Mouse (Mus musculus): Measurements from ENCODE around the gene Maff. TPM values are rescaled to one million over a fixed set of nuclear protein-coding genes. Genes with fewer than 3 reads are reported as not detected.
A peak's percentile ranks its signal among the peaks of the same experiment; 100 is the strongest.

The Maff gene
- polyA plus RNA-seq (2014; fragmentation: Nextera tagmentation; extraction: Ambion mirVana): 2.2 and 2.6 TPM in 2 replicates

DNA sequence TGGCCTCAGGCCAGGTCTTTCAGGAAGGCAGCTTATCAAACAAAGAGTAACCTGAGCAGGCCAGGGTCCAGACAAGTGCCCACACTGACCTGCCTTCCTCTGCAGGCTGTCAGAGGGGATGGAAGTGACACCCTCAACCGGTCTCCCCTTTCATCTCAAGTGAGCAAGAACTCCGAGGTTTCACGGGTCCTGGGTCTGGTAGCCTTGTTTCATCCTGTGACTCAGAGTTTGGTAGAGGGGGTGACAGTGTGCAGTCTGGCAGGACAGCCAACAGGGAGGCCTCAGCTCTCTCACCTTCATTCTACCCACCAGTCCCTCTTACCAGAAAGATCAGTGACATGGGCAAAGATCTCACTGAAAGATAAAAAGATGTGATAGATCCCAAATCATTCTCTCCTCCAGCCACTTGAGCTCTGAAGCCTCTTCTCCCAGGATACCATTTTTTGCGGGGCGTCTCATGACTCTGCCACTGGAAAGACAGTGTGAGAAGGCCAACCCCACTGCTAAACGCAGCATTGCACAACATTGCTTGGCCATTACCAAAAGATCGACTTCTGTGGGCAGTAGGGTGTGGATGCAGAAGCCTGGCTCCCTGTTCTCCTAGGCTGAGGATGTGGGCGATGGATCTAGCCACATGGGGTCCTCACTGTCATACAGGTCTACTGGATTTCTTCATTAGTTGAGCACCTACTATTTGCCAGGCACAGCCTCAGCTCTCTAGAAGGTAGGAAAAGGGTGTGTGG lies at the start of gene Maff:
Gene Maff, plus strand, starts transcription at position 571 of the 743 bp plus-strand sequence.
- Histone ChIP-seq H3K4me1 (ENCODE audit: control insufficient read depth, insufficient read depth, low read length) (0 out of 2 replicates have a peak, but pooled peaks cover 3% of the 10 kb centered on the region), H3K4me2 (ENCODE audit: low read depth, severe bottlenecking) (peak within 1 kb of the TSS; percentile 96), H3K4me3 (ENCODE audit: low read depth, low read length) (peak within 1 kb of the TSS; percentile 83), H3K27ac (replicated peaks; ENCODE audit: low read depth, low read length) (peak within 1 kb of the TSS; percentile 82), H3K27me3 (ENCODE audit: control insufficient read depth, insufficient read depth, low read length) (no peaks in the 10 kb centered on the region), H3K9me3 (ENCODE audit: control insufficient read depth, low read length) (no peaks in the 10 kb centered on the region), H3K36me3 (ENCODE audit: control insufficient read depth, insufficient read depth, low read length) (no peaks in the 10 kb centered on the region), H3K9ac (ENCODE audit: low read length) (peak within 1 kb of the TSS; percentile 72)
- no peak for ATAC-seq (ENCODE audit: insufficient number of reproducible peaks, low FRiP score, low TSS enrichment, low read depth)
- 48% methylated on average over 8 of the region's 8 CpGs for WGBS
- DNase-seq (ENCODE audit: low spot score): no peak

DNA sequence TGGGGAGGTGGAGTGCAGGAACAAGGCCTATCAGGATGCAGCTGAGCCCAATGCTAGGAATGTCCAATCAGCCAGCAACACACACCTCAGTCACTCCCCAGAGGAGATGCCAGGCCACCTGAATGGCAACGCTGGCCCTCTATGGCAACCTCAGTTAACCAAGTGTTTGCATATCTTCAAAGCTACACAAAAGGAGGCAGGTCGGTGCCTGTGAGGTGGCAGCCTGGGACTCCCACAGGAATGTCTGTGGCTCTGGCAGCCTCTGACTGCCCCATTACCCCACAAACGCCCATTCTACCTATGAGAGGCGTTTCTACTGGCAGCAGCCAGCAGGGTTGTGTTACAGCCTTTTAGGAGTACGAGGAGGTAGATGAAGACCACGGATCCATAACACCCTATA lies 47.9 kb upstream of the Maff start:
- DNase-seq (ENCODE audit: low spot score): no peak
- Histone ChIP-seq H3K27ac (replicated peaks; ENCODE audit: low read depth, low read length) (no peak overlapping the region), H3K36me3 (ENCODE audit: control insufficient read depth, insufficient read depth, low read length) (no peaks in the 10 kb centered on the region), H3K4me1 (ENCODE audit: control insufficient read depth, insufficient read depth, low read length) (no peaks in the 10 kb centered on the region), H3K9me3 (ENCODE audit: control insufficient read depth, low read length) (no peaks in the 10 kb centered on the region), H3K27me3 (ENCODE audit: control insufficient read depth, insufficient read depth, low read length) (no peaks in the 10 kb centered on the region), H3K4me3 (ENCODE audit: low read depth, low read length) (no peak overlapping the region), H3K9ac (ENCODE audit: low read length) (no peak overlapping the region), H3K4me2 (ENCODE audit: low read depth, severe bottlenecking) (no peak overlapping the region)
- 85% methylated on average over 6 of the region's 6 CpGs for WGBS
- no peak for ATAC-seq (ENCODE audit: insufficient number of reproducible peaks, low FRiP score, low TSS enrichment, low read depth)

DNA sequence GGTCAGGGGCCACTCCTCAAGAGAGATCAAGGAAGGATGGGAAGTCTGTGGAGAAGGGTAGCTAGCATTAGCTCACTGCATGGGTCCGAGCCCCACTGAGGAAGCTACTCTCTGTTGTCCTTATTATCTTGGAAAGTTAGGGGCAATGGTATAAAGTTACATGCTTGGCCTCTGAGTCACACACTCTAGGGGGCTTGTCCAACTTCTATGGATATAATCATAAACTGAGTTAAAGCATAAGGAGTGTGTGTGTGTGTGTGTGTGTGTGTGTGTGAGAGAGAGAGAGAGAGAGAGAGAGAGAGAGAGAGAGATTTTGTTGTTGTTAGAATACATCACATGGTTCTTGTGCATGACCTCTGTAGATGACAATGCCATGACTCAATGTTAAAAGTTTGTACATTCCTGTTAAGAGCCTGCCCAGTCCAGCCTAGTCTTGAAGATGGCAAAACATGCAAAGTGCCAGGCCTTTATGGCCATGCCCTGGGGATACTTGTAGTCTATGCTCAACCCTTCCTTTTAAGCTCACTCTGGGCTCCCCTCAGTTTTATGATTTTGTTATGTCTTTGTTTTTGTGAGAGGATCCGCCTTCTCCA lies 46.8 kb upstream of the Maff start:
- Histone ChIP-seq H3K4me1 (ENCODE audit: control insufficient read depth, insufficient read depth, low read length) (no peaks in the 10 kb centered on the region), H3K27ac (replicated peaks; ENCODE audit: low read depth, low read length) (no peak overlapping the region), H3K9ac (ENCODE audit: low read length) (no peak overlapping the region), H3K4me3 (ENCODE audit: low read depth, low read length) (no peak overlapping the region), H3K9me3 (ENCODE audit: control insufficient read depth, low read length) (no peaks in the 10 kb centered on the region), H3K27me3 (ENCODE audit: control insufficient read depth, insufficient read depth, low read length) (no peaks in the 10 kb centered on the region), H3K4me2 (ENCODE audit: low read depth, severe bottlenecking) (no peak overlapping the region), H3K36me3 (ENCODE audit: control insufficient read depth, insufficient read depth, low read length) (no peaks in the 10 kb centered on the region)
- ATAC-seq (ENCODE audit: insufficient number of reproducible peaks, low FRiP score, low TSS enrichment, low read depth) (no peak), DNase-seq (ENCODE audit: low spot score) (no peak)
- WGBS: 90% methylated on average over 2 of the region's 2 CpGs

DNA sequence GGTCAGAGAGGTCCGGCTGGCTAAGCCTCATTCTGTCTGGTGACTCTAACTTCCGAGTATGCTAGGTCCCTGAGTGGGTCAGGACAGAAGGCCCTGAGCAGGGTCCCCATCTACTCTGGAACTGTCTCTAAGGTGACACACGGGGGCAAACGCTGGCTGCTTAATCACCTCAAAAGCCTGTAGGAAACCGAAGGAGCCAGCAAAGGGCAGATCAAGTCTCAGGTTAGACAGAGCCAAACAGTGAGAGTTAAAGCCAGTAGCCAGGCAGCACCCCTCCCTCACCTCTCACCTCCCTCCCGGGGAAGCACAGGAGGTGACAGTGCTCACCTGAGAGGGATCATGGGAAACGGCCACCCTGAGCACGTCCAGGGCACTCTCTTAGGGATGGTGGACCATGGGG lies 42.7 kb upstream of the Maff start:
- no peaks in the 10 kb centered on the region for H3K27me3 ChIP-seq (ENCODE audit: control insufficient read depth, insufficient read depth, low read length)
- H3K9me3 ChIP-seq (ENCODE audit: control insufficient read depth, low read length): no peaks in the 10 kb centered on the region
- no peak overlapping the region for H3K4me3 ChIP-seq (ENCODE audit: low read depth, low read length)
- H3K4me2 ChIP-seq (ENCODE audit: low read depth, severe bottlenecking): no peak overlapping the region
- H3K9ac ChIP-seq (ENCODE audit: low read length): no peak overlapping the region
- ATAC-seq (ENCODE audit: insufficient number of reproducible peaks, low FRiP score, low TSS enrichment, low read depth) (no peak), DNase-seq (ENCODE audit: low spot score) (no peak)
- H3K4me1 ChIP-seq (ENCODE audit: control insufficient read depth, insufficient read depth, low read length): no peaks in the 10 kb centered on the region
- no peak overlapping the region for H3K27ac ChIP-seq (replicated peaks; ENCODE audit: low read depth, low read length)
- 78% methylated on average over 8 of the region's 8 CpGs for WGBS
- H3K36me3 ChIP-seq (ENCODE audit: control insufficient read depth, insufficient read depth, low read length): no peaks in the 10 kb centered on the region; the same call in 1 of the 2 replicates

DNA sequence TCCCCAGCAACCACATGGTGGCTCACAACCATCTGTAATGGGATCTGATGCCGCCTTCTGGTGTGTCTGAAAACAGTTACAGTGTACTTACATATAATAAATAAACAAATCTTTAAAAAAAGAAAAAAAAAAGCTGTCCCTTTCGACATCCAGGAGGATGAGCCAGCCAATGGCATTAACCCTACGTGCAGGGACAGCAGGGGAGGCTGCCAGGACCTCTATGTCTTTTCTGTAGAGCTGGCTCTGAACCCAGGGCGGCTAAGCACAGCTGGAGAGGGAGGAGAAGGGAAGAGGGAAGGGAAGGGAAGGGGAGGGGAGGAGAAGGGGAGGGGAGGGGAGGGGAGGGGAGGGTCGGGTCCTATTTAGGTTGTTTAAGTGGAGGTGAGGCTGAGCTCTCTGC lies 41.6 kb upstream of the Maff start:
- H3K4me3 ChIP-seq (ENCODE audit: low read depth, low read length): no peak overlapping the region
- H3K4me2 ChIP-seq (ENCODE audit: low read depth, severe bottlenecking): no peak overlapping the region
- H3K36me3 ChIP-seq (ENCODE audit: control insufficient read depth, insufficient read depth, low read length): no peaks in the 10 kb centered on the region; the same call in 1 of the 2 replicates
- 76% methylated on average over 4 of the region's 5 CpGs for WGBS
- H3K27ac ChIP-seq (replicated peaks; ENCODE audit: low read depth, low read length): no peak overlapping the region
- H3K9me3 ChIP-seq (ENCODE audit: control insufficient read depth, low read length): no peaks in the 10 kb centered on the region
- H3K9ac ChIP-seq (ENCODE audit: low read length): no peak overlapping the region
- no peaks in the 10 kb centered on the region for H3K27me3 ChIP-seq (ENCODE audit: control insufficient read depth, insufficient read depth, low read length)
- no peaks in the 10 kb centered on the region for H3K4me1 ChIP-seq (ENCODE audit: control insufficient read depth, insufficient read depth, low read length)
- ATAC-seq (ENCODE audit: insufficient number of reproducible peaks, low FRiP score, low TSS enrichment, low read depth) (no peak), DNase-seq (ENCODE audit: low spot score) (no peak)

DNA sequence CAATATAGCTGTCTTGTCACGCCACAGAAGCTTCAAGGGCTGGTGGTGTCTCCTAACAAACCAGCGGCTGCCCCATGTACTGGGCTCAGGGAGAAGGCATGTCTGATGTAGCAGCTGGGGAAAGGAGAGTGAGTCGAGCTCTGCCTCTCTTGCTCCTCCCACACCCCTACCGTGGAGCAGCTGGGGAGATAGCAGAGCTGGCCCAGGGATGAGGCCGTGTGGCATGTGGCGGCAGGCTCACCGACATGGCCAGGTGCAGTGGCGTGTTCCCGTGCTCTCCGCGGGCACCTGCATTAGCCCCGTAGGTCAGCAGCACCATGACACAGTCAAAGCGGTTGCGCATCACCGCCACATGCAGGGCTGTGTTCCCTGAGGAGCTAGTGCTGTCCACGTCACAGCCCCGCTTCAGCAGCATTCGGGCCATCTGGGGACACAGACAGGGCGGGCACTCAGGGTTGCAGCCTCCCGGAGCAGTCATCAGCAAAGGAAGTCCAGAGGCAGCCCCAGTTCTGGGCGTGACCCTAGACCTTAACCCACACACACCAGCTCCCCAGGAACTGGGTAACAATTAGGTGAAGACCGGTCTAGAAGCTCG lies 40.3 kb upstream of the Maff start:
- 79% methylated on average over 23 of the region's 23 CpGs for WGBS
- H3K4me1 ChIP-seq (ENCODE audit: control insufficient read depth, insufficient read depth, low read length): no peaks in the 10 kb centered on the region
- no peak for ATAC-seq (ENCODE audit: insufficient number of reproducible peaks, low FRiP score, low TSS enrichment, low read depth)
- no peaks in the 10 kb centered on the region for H3K9me3 ChIP-seq (ENCODE audit: control insufficient read depth, low read length)
- no peaks in the 10 kb centered on the region for H3K27me3 ChIP-seq (ENCODE audit: control insufficient read depth, insufficient read depth, low read length)
- no peak overlapping the region for H3K9ac ChIP-seq (ENCODE audit: low read length)
- no peak overlapping the region for H3K27ac ChIP-seq (replicated peaks; ENCODE audit: low read depth, low read length)
- no peak overlapping the region for H3K4me2 ChIP-seq (ENCODE audit: low read depth, severe bottlenecking)
- no peak for DNase-seq (ENCODE audit: low spot score)
- H3K36me3 ChIP-seq (ENCODE audit: control insufficient read depth, insufficient read depth, low read length): peaks cover 2% of the 10 kb centered on the region; the same call in 1 of the 2 replicates
- no peak overlapping the region for H3K4me3 ChIP-seq (ENCODE audit: low read depth, low read length)

DNA sequence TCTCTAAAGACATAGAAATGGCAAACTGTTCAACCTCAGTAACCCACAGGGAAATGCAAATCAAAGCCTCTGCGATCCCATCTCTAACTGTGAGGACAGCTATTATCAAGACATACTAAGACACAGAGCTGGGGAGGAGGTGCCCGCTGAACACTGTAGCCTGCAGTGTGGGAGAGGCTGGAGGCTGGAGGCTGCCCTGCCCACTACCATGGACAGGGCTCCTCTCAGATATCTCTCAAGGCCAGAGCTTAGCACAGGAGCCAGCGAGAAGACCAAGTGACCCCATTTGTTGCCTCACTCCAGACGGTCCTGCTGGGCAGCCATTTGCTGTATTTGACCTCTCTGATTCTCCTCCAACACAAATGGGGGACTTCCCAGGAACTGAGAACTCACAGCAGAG lies 38.6 kb upstream of the Maff start:
- H3K4me1 ChIP-seq (ENCODE audit: control insufficient read depth, insufficient read depth, low read length): no peaks in the 10 kb centered on the region
- no peak for ATAC-seq (ENCODE audit: insufficient number of reproducible peaks, low FRiP score, low TSS enrichment, low read depth)
- DNase-seq (ENCODE audit: low spot score): no peak
- H3K4me3 ChIP-seq (ENCODE audit: low read depth, low read length): no peak overlapping the region
- no peak overlapping the region for H3K4me2 ChIP-seq (ENCODE audit: low read depth, severe bottlenecking)
- WGBS: 48% methylated on average over 4 of the region's 4 CpGs
- no peaks in the 10 kb centered on the region for H3K9me3 ChIP-seq (ENCODE audit: control insufficient read depth, low read length)
- no peaks in the 10 kb centered on the region for H3K27me3 ChIP-seq (ENCODE audit: control insufficient read depth, insufficient read depth, low read length)
- no peak overlapping the region for H3K9ac ChIP-seq (ENCODE audit: low read length)
- no peak overlapping the region for H3K27ac ChIP-seq (replicated peaks; ENCODE audit: low read depth, low read length)
- peaks cover 4% of the 10 kb centered on the region; the same call in 1 of the 2 replicates for H3K36me3 ChIP-seq (ENCODE audit: control insufficient read depth, insufficient read depth, low read length)

DNA sequence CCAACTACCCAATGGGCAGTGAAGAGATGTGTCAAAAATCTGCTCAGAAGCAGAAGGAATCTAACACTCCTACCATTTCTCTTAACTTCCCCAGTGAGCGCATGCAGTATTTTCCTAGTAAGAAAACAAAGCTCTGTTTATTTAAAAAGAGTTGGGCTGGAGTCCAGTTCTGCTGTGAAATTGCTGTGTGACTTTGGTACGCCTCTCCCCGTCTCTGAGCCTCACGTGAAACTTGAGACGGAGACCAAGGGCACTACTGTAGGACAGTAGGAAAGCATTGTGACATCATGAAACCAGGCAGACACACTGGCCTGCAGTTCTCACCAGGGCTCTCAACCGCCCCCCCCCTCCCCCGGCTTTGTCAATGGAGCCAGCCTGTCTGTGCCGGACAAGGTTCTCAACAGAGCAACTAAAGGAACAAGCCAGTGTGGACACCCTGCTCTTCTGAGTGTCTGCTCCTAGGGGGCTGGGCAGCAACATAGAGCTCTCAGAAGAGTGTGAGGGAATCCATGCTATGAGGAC lies 32.5 kb upstream of the Maff start:
- H3K36me3 ChIP-seq (ENCODE audit: control insufficient read depth, insufficient read depth, low read length): peaks cover 4% of the 10 kb centered on the region; the same call in 1 of the 2 replicates
- H3K4me1 ChIP-seq (ENCODE audit: control insufficient read depth, insufficient read depth, low read length): no peaks in the 10 kb centered on the region
- no peaks in the 10 kb centered on the region for H3K9me3 ChIP-seq (ENCODE audit: control insufficient read depth, low read length)
- ATAC-seq (ENCODE audit: insufficient number of reproducible peaks, low FRiP score, low TSS enrichment, low read depth): no peak
- H3K9ac ChIP-seq (ENCODE audit: low read length): no peak overlapping the region
- no peak for DNase-seq (ENCODE audit: low spot score)
- no peaks in the 10 kb centered on the region for H3K27me3 ChIP-seq (ENCODE audit: control insufficient read depth, insufficient read depth, low read length)
- H3K27ac ChIP-seq (replicated peaks; ENCODE audit: low read depth, low read length): no peak overlapping the region
- H3K4me3 ChIP-seq (ENCODE audit: low read depth, low read length): no peak overlapping the region
- H3K4me2 ChIP-seq (ENCODE audit: low read depth, severe bottlenecking): no peak overlapping the region
- WGBS: 85% methylated on average over 8 of the region's 8 CpGs

Measured in limb, embryonic 11.5 days (tissue).